Mouse (Mus musculus): ENCODE measurements around the gene Pramef6. TPM values are rescaled to one million over a fixed set of nuclear protein-coding genes. Genes with fewer than 3 reads are reported as not detected.
"Not testable (repeated sequence)": the region's sequence is repeated elsewhere in the genome, so short reads cannot be mapped to it uniquely, and the experiment has no call there.

Gene Pramef6
- total RNA-seq (2021): not detected
- long read RNA-seq, experiment 1: 0 reads
- long read RNA-seq, experiment 2: 0 reads

- intact Hi-C loops (cut with DNase I); DNase-seq (ENCODE audit: low spot score in 2 of 2): not testable (repeated sequence)
Observed at GRCm38 (mm10) chr4:143900280-143900679, at the start of gene Pramef6. Pramef6 (minus strand) TSS chr4:143900380.

- intact Hi-C loops (cut with DNase I); DNase-seq (ENCODE audit: low spot score in 2 of 2): not testable (repeated sequence)
Observed at GRCm38 (mm10) chr4:143894406-143894805, 5.8 kb downstream of the Pramef6 start.

GRCm38 (mm10) chr4:143882371-143882770 is 17.8 kb downstream of the Pramef6 start:
- intact Hi-C loops (cut with DNase I); DNase-seq (ENCODE audit: low spot score in 2 of 2): not testable (repeated sequence)

- intact Hi-C loops (cut with DNase I): loop anchor here (10.0 kb wide), 1 partner anchor 181 kb away; no protein-coding TSS in a partner anchor
- not testable (repeated sequence) for DNase-seq (ENCODE audit: low spot score in 2 of 2)
Observed at GRCm38 (mm10) chr4:143846197-143846596, 54.0 kb downstream of the Pramef6 start, which contains the start of gene Gm13103. Gm13103 (plus strand) TSS chr4:143846497.

Other genes starting within 250 kb of the Pramef6 start
- gene Gm13088, start 243.1 kb downstream of the Pramef6 start, total RNA-seq (2021): not detected
- not detected for gene Gm13089, start 197.7 kb downstream of the Pramef6 start, total RNA-seq (2021)
- gene Gm13078, start 180.9 kb downstream of the Pramef6 start, total RNA-seq (2021): not detected
- gene Gm13023, start 111.0 kb downstream of the Pramef6 start, total RNA-seq (2021): not detected
- gene Gm13084, start 84.3 kb downstream of the Pramef6 start, total RNA-seq (2021): not detected
- not detected for gene Gm13103, start 53.9 kb downstream of the Pramef6 start, total RNA-seq (2021)
- gene Pramef25, start 50.6 kb upstream of the Pramef6 start, total RNA-seq (2021): not detected
- not detected for gene Gm13101, start 66.6 kb upstream of the Pramef6 start, total RNA-seq (2021)
- gene Pramef17, start 94.0 kb upstream of the Pramef6 start, total RNA-seq (2021): not detected
- gene Pramel4, start 158.7 kb upstream of the Pramef6 start, total RNA-seq (2021): not detected
- gene Gm13102, start 206.1 kb upstream of the Pramef6 start, total RNA-seq (2021): not detected